Mouse (Mus musculus) mature B cell (primary cell): ENCODE measurements around the gene Dffa.

Source experiments
- in situ Hi-C: fragments of 300-500 bp; cut with MboI; formaldehyde crosslinking; loops from 2 replicates; pipeline ENCODE4 v1.14.3; 2019

Dffa gene

GRCm38 (mm10) chr4:149103875-149104561, at the start of gene Dffa:
TSS of gene Dffa (plus strand) at chr4:149104146.
- in situ Hi-C loops, result no loop called here

- in situ Hi-C loops, result no loop called here
These were observed 48.1 kb upstream of the Dffa start for GRCm38 (mm10) chr4:149055847-149056246.

GRCm38 (mm10) chr4:149056957-149057356, 47.0 kb upstream of the Dffa start:
- in situ Hi-C loops, result no loop called here

- in situ Hi-C loops, result no loop called here
These were observed 46.5 kb upstream of the Dffa start for GRCm38 (mm10) chr4:149057470-149057869.

- in situ Hi-C loops, result no loop called here
These were observed 45.6 kb upstream of the Dffa start for GRCm38 (mm10) chr4:149058298-149058697.

GRCm38 (mm10) chr4:149059713-149060112, 44.2 kb upstream of the Dffa start:
- in situ Hi-C loops, result no loop called here

- in situ Hi-C loops, result no loop called here
These were observed 43.1 kb upstream of the Dffa start for GRCm38 (mm10) chr4:149060621-149061431.

GRCm38 (mm10) chr4:149061432-149061718, 42.6 kb upstream of the Dffa start:
- in situ Hi-C loops, result no loop called here

GRCm38 (mm10) chr4:149062406-149063318, 41.3 kb upstream of the Dffa start:
- in situ Hi-C loops, result no loop called here

GRCm38 (mm10) chr4:149064061-149064854, 39.7 kb upstream of the Dffa start:
- in situ Hi-C loops, result no loop called here

GRCm38 (mm10) chr4:149066672-149067551, 37.0 kb upstream of the Dffa start:
- in situ Hi-C loops, result no loop called here

GRCm38 (mm10) chr4:149075073-149075472, 28.9 kb upstream of the Dffa start:
- in situ Hi-C loops, result no loop called here

- in situ Hi-C loops, result no loop called here
These were observed 27.9 kb upstream of the Dffa start for GRCm38 (mm10) chr4:149075871-149076575.

- in situ Hi-C loops, result no loop called here
These were observed 25.7 kb upstream of the Dffa start for GRCm38 (mm10) chr4:149078261-149078660.

GRCm38 (mm10) chr4:149079629-149080028, 24.3 kb upstream of the Dffa start:
- in situ Hi-C loops, result no loop called here

- in situ Hi-C loops, result no loop called here
These were observed 23.8 kb upstream of the Dffa start for GRCm38 (mm10) chr4:149080111-149080510.

- in situ Hi-C loops, result no loop called here
These were observed 22.4 kb upstream of the Dffa start for GRCm38 (mm10) chr4:149081528-149081927.

GRCm38 (mm10) chr4:149085381-149085780, 18.6 kb upstream of the Dffa start:
- in situ Hi-C loops, result no loop called here

- in situ Hi-C loops, result no loop called here
These were observed 12.6 kb upstream of the Dffa start for GRCm38 (mm10) chr4:149091364-149091763.

- in situ Hi-C loops, result no loop called here
These were observed 6.0 kb upstream of the Dffa start for GRCm38 (mm10) chr4:149097956-149098355.
